Mouse (Mus musculus) myocyte (in vitro differentiated cells): ENCODE data around the gene Wwtr1. TPM values are rescaled to one million over a fixed set of nuclear protein-coding genes. Genes with fewer than 3 reads are reported as not detected.

Experiments used
- H3K27me3 ChIP-seq: one replicate; pipeline ENCODE4 v1.6.1; 2011; ENCODE audit not compliant: control insufficient read depth, insufficient read depth, insufficient read length
- H3K36me3 ChIP-seq: one replicate; pipeline ENCODE4 v1.6.1; 2011; ENCODE audit not compliant: control insufficient read depth, insufficient read depth
- H3K4me2 ChIP-seq: one replicate; pipeline ENCODE4 v1.6.1; 2011; ENCODE audit warnings: low read depth, control low read depth
- H3K4me3 ChIP-seq: one replicate; pipeline ENCODE4 v1.5.1; 2011; ENCODE audit warnings: mild to moderate bottlenecking, control low read depth, moderate library complexity
- H3K79me2 ChIP-seq: one replicate; pipeline ENCODE4 v1.6.1; 2011; ENCODE audit not compliant: control insufficient read depth, insufficient read depth
- H3ac ChIP-seq: one replicate; pipeline ENCODE4 v1.6.1; 2011; ENCODE audit not compliant: control insufficient read depth, insufficient read length
- CEBPB ChIP-seq: IDR thresholded peaks from 2 replicates; pipeline ENCODE4 v1.6.1; 2011; ENCODE audit warnings: mild to moderate bottlenecking, moderate library complexity; ENCODE audit not compliant: poor library complexity, insufficient read depth, severe bottlenecking
- E2F4 ChIP-seq: IDR thresholded peaks from one replicate; pipeline ENCODE4 v1.6.1; 2011; ENCODE audit warnings: mild to moderate bottlenecking, control low read depth, moderate library complexity; ENCODE audit not compliant: insufficient read depth
- MAX ChIP-seq: IDR thresholded peaks from one replicate; pipeline ENCODE4 v1.6.1; 2011; ENCODE audit warnings: low read depth, mild to moderate bottlenecking, control low read depth
- MYOD1 ChIP-seq, 3 experiments: IDR thresholded peaks; one replicate each; pipeline ENCODE4 v1.6.1; 2011; ENCODE audit warnings: control low read depth in 2 of 3, low read depth in 2 of 3, mild to moderate bottlenecking in 2 of 3, moderate library complexity in 1 of 3; ENCODE audit not compliant: insufficient read length in 2 of 3, control insufficient read depth in 1 of 3
- MYOG ChIP-seq, 3 experiments: IDR thresholded peaks; one replicate each; pipeline ENCODE4 v1.6.1; 2011; ENCODE audit warnings: control low read depth in 2 of 3, low read depth in 2 of 3, mild to moderate bottlenecking in 2 of 3; ENCODE audit not compliant: insufficient read length in 2 of 3, control insufficient read depth in 1 of 3, insufficient read depth in 1 of 3
- POLR2A ChIP-seq: IDR thresholded peaks from one replicate; pipeline ENCODE4 v1.6.1; 2011; ENCODE audit warnings: low read depth, mild to moderate bottlenecking, control low read depth, moderate library complexity; ENCODE audit not compliant: insufficient read length
- POLR2AphosphoS2 ChIP-seq: IDR thresholded peaks from one replicate; pipeline ENCODE4 v1.6.1; 2011; ENCODE audit warnings: low read depth, control low read depth; ENCODE audit not compliant: insufficient read length
- REST ChIP-seq: IDR thresholded peaks from one replicate; pipeline ENCODE4 v1.6.1; 2011; ENCODE audit warnings: mild to moderate bottlenecking, control low read depth, moderate library complexity; ENCODE audit not compliant: insufficient read depth, insufficient read length
- SRF ChIP-seq: IDR thresholded peaks from one replicate; pipeline ENCODE4 v1.6.1; 2011; ENCODE audit warnings: low read depth; ENCODE audit not compliant: control insufficient read depth, insufficient read length
- TCF12 ChIP-seq: IDR thresholded peaks from one replicate; pipeline ENCODE4 v1.6.1; 2011; ENCODE audit warnings: mild to moderate bottlenecking, control low read depth; ENCODE audit not compliant: poor library complexity, insufficient read depth, severe bottlenecking
- TCF3 ChIP-seq: IDR thresholded peaks from one replicate; pipeline ENCODE4 v1.6.1; 2011; ENCODE audit warnings: low read depth, control low read depth; ENCODE audit not compliant: insufficient read length
- USF1 ChIP-seq: IDR thresholded peaks from one replicate; pipeline ENCODE4 v1.6.1; 2011; ENCODE audit warnings: low read depth, mild to moderate bottlenecking, control low read depth, moderate library complexity
- polyA plus RNA-seq: library from polyadenylated mRNA; unstranded; fragments of >200 nt; fragmentation: generic; extraction: Trizol; gene quantifications from one replicate; pipeline ENCODE4 v1.2.1, GENCODE M21; 2012; ENCODE audit warnings: missing spikeins

Gene Wwtr1
- polyA plus RNA-seq, 1 experiment = 63.1 TPM

GRCm38 (mm10) chr3:57603891-57604617 lies 28.3 kb upstream of the Wwtr1 start:
- H3ac ChIP-seq = no peak overlapping the region
- TF ChIP-seq REST (no peak), CEBPB (no peak), POLR2A (no peak), SRF (no peak), USF1 (no peak)
- no peak overlapping the region for H3K4me3 ChIP-seq
- no peak overlapping the region for H3K4me2 ChIP-seq
- no peaks in the 10 kb centered on the region for H3K27me3 ChIP-seq
- no peaks in the 10 kb centered on the region for H3K79me2 ChIP-seq
- H3K36me3 ChIP-seq = no peaks in the 10 kb centered on the region

DNA sequence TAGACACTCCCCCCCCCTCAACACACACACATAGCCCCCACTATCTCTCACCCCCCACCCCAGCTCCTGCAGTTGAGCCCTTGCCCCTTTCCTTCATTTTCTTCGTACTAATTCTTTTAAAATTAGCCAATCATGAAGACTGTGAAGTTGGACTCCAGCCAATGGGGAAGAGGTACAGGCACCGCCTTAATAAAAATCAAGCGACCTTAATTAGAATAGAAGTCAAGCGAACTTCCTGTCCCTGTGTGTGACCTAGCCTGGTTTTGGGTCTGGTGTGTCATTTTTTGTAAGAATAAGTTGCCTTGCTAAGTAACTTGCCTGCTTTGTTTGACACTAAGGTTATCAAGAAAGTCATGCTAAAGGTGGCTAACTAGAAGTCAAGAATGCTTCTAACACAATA lies 26.9 kb upstream of the Wwtr1 start:
- H3K27me3 ChIP-seq = no peaks in the 10 kb centered on the region
- TF ChIP-seq TCF3 (no peak), MAX (no peak)
- no peaks in the 10 kb centered on the region for H3K36me3 ChIP-seq
- H3K4me2 ChIP-seq = no peak overlapping the region
- H3K79me2 ChIP-seq = no peaks in the 10 kb centered on the region
- no peak overlapping the region for H3ac ChIP-seq
- H3K4me3 ChIP-seq = no peak overlapping the region

DNA sequence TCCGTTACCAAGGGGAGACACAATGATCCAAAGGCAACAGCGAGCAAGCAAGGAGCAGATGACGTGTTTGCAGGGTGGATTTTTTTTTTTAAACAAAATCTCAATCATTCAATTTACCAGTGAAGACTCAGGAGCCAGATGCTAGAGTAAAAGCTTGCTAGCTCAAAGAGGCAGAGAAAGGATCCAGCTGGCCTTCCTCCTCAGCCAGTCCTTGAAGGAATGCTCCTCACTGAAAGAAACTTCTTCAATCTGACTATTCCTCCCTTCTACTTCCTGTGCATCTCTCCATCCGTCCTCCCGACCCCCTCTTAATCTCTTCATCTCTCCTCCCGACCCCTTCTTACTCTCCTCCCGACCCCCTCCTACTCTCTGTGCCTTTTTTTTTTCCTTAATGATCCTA lies 20.9 kb upstream of the Wwtr1 start:
- Histone ChIP-seq H3K4me3 (no peak overlapping the region), H3K36me3 (no peaks in the 10 kb centered on the region), H3ac (no peak overlapping the region), H3K4me2 (no peak overlapping the region), H3K79me2 (no peaks in the 10 kb centered on the region), H3K27me3 (no peaks in the 10 kb centered on the region)
- TF ChIP-seq SRF = no peak
- TF ChIP-seq POLR2A = no peak
- no peak for TF ChIP-seq E2F4
- no peak for TF ChIP-seq MYOG (IDR thresholded peaks at IDR 0.05; ENCODE audit: control insufficient read depth in 1 of 3, insufficient read depth in 1 of 3, insufficient read length in 2 of 3, low read depth in 2 of 3)
- TF ChIP-seq POLR2AphosphoS2 = no peak
- no peak for TF ChIP-seq TCF3
- TF ChIP-seq CEBPB = no peak
- no peak for TF ChIP-seq MYOD1 (IDR thresholded peaks at IDR 0.05; ENCODE audit: control insufficient read depth in 1 of 3, insufficient read length in 2 of 3, low read depth in 2 of 3)
- TF ChIP-seq USF1 = no peak
- TF ChIP-seq REST = no peak
- no peak for TF ChIP-seq MAX
- no peak for TF ChIP-seq TCF12

GRCm38 (mm10) chr3:57595506-57595905 lies 19.8 kb upstream of the Wwtr1 start:
- TF ChIP-seq CEBPB (no peak), POLR2AphosphoS2 (no peak), E2F4 (no peak), MAX (no peak), MYOD1 (IDR thresholded peaks at IDR 0.05; ENCODE audit: control insufficient read depth in 1 of 3, insufficient read length in 2 of 3, low read depth in 2 of 3) (no peak), SRF (no peak), TCF12 (no peak), POLR2A (no peak), REST (no peak), TCF3 (no peak), MYOG (IDR thresholded peaks at IDR 0.05; ENCODE audit: control insufficient read depth in 1 of 3, insufficient read depth in 1 of 3, insufficient read length in 2 of 3, low read depth in 2 of 3) (no peak), USF1 (no peak)

GRCm38 (mm10) chr3:57585967-57586366 lies 10.3 kb upstream of the Wwtr1 start:
- Histone ChIP-seq H3ac (no peak overlapping the region), H3K4me2 (no peak overlapping the region), H3K27me3 (no peaks in the 10 kb centered on the region), H3K79me2 (no peaks in the 10 kb centered on the region), H3K36me3 (no peaks in the 10 kb centered on the region), H3K4me3 (no peak overlapping the region)
- peak; percentile 50 for TF ChIP-seq TCF12
- peak in 2 of 3 experiments; percentile 80 to 86 for TF ChIP-seq MYOG (IDR thresholded peaks at IDR 0.05; ENCODE audit: control insufficient read depth in 1 of 3, insufficient read depth in 1 of 3, insufficient read length in 2 of 3, low read depth in 2 of 3)
- no peak for TF ChIP-seq TCF3
- peak; percentile 17 to 89 (median 43) for TF ChIP-seq MYOD1 (IDR thresholded peaks at IDR 0.05; ENCODE audit: control insufficient read depth in 1 of 3, insufficient read length in 2 of 3, low read depth in 2 of 3)

More at GRCm38 (mm10) chr3:57595506-57595905, 19.8 kb upstream of the Wwtr1 start:
- Histone ChIP-seq H3K4me2 (no peak overlapping the region), H3K36me3 (no peaks in the 10 kb centered on the region), H3ac (no peak overlapping the region), H3K4me3 (no peak overlapping the region), H3K27me3 (no peaks in the 10 kb centered on the region), H3K79me2 (no peaks in the 10 kb centered on the region)
